Mouse (Mus musculus): ENCODE data around the gene Spred3.

Spred3 gene

DNA sequence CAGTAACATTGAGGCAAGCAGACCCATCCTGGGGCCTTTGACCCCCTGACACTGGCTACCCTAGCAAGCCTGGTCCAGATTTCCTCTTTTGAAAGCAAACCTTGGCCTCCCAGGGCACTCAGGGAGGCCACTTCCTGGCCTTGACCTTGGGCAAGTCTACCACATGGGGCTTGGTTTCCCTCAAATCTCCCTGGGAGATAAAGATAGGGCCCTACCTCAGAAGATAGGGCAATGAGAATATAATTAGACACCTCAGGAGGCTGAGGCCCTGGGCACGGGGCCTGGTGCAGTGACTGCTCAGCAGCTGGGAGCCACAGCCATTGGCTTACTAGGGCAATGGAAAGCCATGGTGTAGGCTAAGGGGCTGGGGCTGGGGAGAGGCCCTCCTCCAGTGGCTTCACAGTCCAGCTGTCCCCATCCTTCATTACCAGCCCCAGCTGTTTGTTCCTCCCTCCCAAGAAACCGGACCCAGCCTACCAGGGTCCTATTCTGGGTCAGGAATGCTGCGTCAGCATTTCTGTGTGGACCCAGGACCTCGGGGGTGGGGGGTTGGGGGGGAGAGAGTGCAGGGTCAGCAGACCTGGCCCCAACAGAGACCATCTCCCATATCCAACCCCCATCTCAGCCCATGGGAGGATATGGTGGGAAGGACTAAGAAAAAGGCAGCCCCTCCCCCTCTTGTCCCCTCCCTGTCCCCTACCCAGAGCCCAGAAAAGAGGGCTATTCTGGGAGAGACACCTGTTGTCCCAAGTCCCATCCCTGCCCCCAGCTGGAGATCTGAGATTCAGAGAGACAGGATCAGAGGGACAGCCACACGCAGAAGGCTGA is 46.5 kb downstream of the Spred3 start:
- DNase-seq, result no peak

DNA sequence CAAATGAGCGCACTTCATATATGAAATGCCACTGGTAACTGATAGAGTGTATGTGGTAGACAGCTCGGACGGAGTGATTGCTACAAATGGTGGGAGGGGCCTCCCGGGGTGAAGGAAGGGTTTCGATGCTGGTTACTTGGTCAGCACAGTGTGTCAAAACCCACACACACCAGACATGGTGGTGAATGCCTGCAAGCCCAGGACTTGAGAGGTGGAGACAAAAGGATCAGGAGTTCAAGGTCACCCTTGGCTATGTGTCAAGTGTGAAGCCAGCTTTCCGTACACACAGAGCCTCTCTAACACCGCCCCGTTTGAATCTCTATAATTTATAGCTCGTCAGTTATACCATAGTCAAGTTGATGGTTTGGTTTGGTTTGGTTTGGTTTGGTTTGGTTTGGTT is 47.4 kb downstream of the Spred3 start:
- DNase-seq, result no peak

DNA sequence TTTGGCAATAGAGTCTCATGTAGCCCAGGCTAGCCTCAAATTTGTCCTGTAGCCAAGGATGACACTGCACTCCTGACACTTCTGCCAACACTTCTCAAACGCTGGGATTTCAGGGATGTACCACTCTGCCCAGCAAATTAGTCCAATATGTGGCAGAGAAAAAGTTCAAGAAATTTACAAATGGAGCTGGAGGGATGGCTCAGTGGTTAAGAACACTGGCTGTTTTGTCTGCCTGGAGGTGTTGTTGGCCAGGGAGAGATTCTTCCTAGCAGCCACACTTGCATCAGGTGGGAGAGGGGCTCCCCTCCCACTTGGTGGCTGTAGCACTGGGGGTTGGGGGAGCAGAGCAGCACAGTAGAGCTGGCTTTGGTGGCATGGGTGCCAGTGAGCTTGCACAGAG is 50.7 kb downstream of the Spred3 start:
- no peak for DNase-seq

DNA sequence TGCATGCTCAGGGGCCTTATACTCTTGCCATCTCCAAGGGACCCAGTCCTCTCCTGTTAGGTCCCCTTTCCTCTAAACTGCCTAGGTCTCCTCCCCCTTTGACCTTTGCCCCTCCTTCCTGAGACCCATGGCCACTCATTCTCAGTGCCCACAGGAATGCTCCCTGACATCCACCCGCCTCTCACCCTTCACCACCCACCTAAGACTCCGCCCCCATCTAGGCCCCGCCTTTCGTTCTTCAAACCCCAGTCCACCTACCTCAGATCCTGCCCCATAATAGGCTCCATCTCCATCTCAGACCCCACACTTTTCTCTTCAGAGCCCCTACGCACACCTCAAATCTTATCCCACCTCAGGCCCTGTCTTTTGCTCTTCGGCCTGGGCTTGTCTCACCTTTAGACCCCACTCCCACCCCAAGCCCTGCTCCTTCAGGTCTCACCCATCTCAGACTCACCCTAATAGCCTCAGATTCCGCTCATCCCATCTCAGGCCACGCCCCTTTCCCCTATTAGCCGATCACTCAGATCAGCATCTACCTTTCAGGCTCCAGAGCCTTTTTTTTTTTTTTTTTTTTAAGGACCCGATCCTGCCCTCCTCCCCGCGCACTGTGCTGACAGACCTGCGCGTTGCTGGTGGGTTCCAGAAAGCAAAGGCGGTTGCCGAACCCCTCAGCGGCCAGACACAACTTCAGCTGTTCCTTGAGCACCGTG is 51.9 kb downstream of the Spred3 start:
- no peak for DNase-seq

DNA sequence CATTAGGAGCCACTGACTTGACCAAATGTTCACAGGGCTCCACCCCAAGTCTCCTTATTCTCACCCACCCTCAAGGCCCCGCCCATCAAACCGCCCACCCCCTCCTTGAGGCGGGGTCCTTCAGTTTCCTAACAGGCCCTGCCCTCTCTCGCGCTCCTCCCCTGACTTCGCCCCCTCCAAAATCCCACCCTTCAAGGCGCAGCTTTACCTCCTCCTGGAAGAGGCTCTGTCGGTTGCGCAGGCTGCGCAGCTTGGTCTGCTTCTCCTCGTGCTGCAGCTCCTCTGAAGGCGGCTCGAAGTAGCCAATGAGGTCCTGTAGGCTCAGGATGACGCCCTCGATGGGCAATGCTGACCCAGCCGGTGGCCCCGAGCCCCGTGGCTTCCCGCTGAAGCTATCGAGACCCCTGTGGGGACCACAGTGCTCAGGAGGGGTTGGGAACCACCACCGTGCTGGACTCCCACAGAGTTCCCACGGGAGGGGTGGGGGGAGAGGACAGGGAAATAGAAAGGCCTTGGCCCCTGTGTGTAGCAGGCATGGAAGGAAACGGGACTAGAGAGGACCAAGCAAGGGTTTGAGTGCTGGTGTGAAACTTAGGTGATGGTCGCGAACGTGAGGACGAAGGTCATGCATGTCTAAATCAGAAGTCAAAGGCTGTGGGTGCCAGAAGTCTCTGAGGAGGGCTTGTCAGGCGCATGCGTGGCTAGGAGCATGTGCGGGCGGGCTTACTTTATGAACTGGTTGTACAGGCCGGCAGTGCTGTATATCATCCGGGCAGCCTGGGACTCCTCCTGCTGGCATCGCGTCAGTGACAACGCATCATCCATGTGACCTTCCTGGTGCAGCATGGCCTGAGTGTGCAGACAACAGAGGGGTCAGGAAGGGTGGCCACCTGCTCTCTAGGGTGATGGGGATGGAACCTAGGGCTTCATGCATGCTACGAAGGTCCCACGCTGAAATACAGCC is 60.9 kb downstream of the Spred3 start:
- peak; percentile 18 for DNase-seq

All from layer of hippocampus, adult 9-11 months (tissue).